Mouse (Mus musculus) frontal cortex, postnatal 14 days (tissue): ENCODE results near the gene Ube2o.

Experiments used
- DNase-seq, 2 experiments: peaks; one replicate each; pipeline ENCODE4 v3.0.0; 2022; ENCODE audit warnings: low spot score in 2 of 2

The Ube2o gene

GRCm38 (mm10) chr11:116581376-116581814 lies at the start of gene Ube2o:
Gene Ube2o, minus strand, starts transcription at chr11:116581447.
- DNase-seq: peak; percentile 76 to 80

- DNase-seq: no peak
Observed at GRCm38 (mm10) chr11:116630171-116630965, 49.1 kb upstream of the Ube2o start.

GRCm38 (mm10) chr11:116629472-116629871 lies 48.2 kb upstream of the Ube2o start:
- DNase-seq: no peak

- DNase-seq: peak; percentile 64 to 89
Observed at GRCm38 (mm10) chr11:116628712-116629111, 47.5 kb upstream of the Ube2o start.

GRCm38 (mm10) chr11:116627072-116628020 lies 46.1 kb upstream of the Ube2o start:
- DNase-seq: no peak

GRCm38 (mm10) chr11:116626299-116627071 lies 45.2 kb upstream of the Ube2o start, which contains the start of gene Rhbdf2:
Gene Rhbdf2, minus strand, starts transcription at chr11:116627019.
- DNase-seq: no peak

- DNase-seq: no peak
Observed at GRCm38 (mm10) chr11:116625081-116626000, 44.1 kb upstream of the Ube2o start.

- no peak for DNase-seq
Observed at GRCm38 (mm10) chr11:116624131-116624832, 43.0 kb upstream of the Ube2o start.

- no peak for DNase-seq
Observed at GRCm38 (mm10) chr11:116623281-116624124, 42.3 kb upstream of the Ube2o start.

GRCm38 (mm10) chr11:116621258-116621704 lies 40.0 kb upstream of the Ube2o start:
- DNase-seq: no peak

- no peak for DNase-seq
Observed at GRCm38 (mm10) chr11:116620559-116621253, 39.5 kb upstream of the Ube2o start.

GRCm38 (mm10) chr11:116620073-116620472 lies 38.8 kb upstream of the Ube2o start:
- DNase-seq: no peak

- no peak for DNase-seq
Observed at GRCm38 (mm10) chr11:116619561-116619960, 38.3 kb upstream of the Ube2o start.

- DNase-seq: no peak
Observed at GRCm38 (mm10) chr11:116619156-116619555, 37.9 kb upstream of the Ube2o start.

GRCm38 (mm10) chr11:116618666-116619065 lies 37.4 kb upstream of the Ube2o start:
- no peak for DNase-seq

GRCm38 (mm10) chr11:116617641-116618040 lies 36.4 kb upstream of the Ube2o start:
- no peak for DNase-seq

- DNase-seq: no peak
Observed at GRCm38 (mm10) chr11:116616438-116617118, 35.3 kb upstream of the Ube2o start.
